Mouse (Mus musculus): ENCODE measurements around the gene Wdr5b.

- TF ChIP-seq CTCF (IDR thresholded peaks at IDR 0.05; ENCODE audit: control insufficient read depth, insufficient read depth, insufficient read length) (no peak), USF1 (IDR thresholded peaks at IDR 0.05; ENCODE audit: low read depth) (no peak), CEBPB (IDR thresholded peaks at IDR 0.05; ENCODE audit: low read depth) (no peak)
Measured at GRCm38 (mm10) chr16:36016335-36016734, 24.7 kb upstream of the Wdr5b start.

Measured in C2C12 (cell line).